Mouse (Mus musculus) stomach, postnatal 0 days (tissue): ENCODE data around the gene Gm4756.

ENCODE experiments used
- CTCF ChIP-seq: IDR thresholded peaks from 2 replicates; pipeline ENCODE4 v1.5.1; 2016; ENCODE audit warnings: antibody characterized with exemption, low read depth, mild to moderate bottlenecking, moderate library complexity
- EP300 ChIP-seq: optimal IDR thresholded peaks from 2 replicates; pipeline ENCODE3; 2016; ENCODE audit warnings: antibody characterized with exemption

- TF ChIP-seq CTCF (no peak), EP300 (no peak)
Measured at GRCm38 (mm10) chr12:72533986-72534385, 115.5 kb downstream of the Gm4756 start.
